Comparison of ENCODE assay signal across 12 mouse cellular contexts in the genomic region with DNA sequence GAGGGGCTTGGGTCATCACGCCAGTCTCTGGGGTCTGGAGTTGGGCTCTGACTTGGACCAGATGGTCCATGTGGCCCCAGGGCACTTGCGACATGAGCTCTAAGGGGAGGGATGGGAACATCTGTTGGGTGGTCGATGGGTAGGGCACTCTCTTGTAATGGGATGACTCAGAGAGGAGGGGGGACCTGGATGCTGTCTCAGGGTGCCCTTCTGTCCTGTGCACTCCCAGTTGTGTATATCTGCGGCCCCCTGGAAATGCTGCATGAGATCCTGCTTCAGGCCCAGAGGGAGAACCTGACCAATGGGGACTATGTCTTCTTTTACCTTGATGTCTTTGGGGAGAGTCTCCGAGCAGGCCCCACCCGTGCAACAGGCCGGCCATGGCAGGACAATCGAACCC. TPM values are rescaled to one million over a fixed set of nuclear protein-coding genes. Genes with fewer than 3 reads are reported as not detected.
DNase-seq lines count a peak whose midpoint lies in the region; ATAC-seq and TF ChIP-seq lines count a peak whose summit lies in the region.
"Had no signal": no experiment of that assay in that cellular context is flagged by ENCODE, and none has a peak within 500 bp of the region (broad histone marks: within the 10 kb centered on the region; RNA-seq: fewer than 3 reads in every experiment).

No protein-coding gene starts in this region.

- H3K27me3 ChIP-seq in liver, embryonic 11.5 days (replicated peaks; ENCODE audit: control insufficient read depth, insufficient read depth, low read length) = peaks cover 26% of the 10 kb centered on the region
- H3K27me3 ChIP-seq in liver, embryonic 12.5 days (replicated peaks) = peaks cover 39% of the 10 kb centered on the region
- peaks cover 36% of the 10 kb centered on the region for H3K27me3 ChIP-seq in forebrain, embryonic 10.5 days (ENCODE audit: poor library complexity, severe bottlenecking)
- peaks cover 4% of the 10 kb centered on the region; the same call in 1 of the 2 replicates for H3K27me3 ChIP-seq in hindbrain, embryonic 11.5 days (ENCODE audit: control insufficient read depth, insufficient read depth, low read length)
- H3K27me3 ChIP-seq in midbrain, postnatal 0 days (ENCODE audit: insufficient read depth, low read length) = no peaks in the 10 kb centered on the region

- H3K9me3 ChIP-seq in liver, embryonic 11.5 days (ENCODE audit: control insufficient read depth, low read length) = no peaks in the 10 kb centered on the region
- H3K9me3 ChIP-seq in liver, embryonic 12.5 days (replicated peaks) = no peaks in the 10 kb centered on the region
- H3K9me3 ChIP-seq in forebrain, embryonic 10.5 days = no peaks in the 10 kb centered on the region
- H3K9me3 ChIP-seq in hindbrain, embryonic 11.5 days (ENCODE audit: control insufficient read depth, low read length) = no peaks in the 10 kb centered on the region
- H3K9me3 ChIP-seq in midbrain, postnatal 0 days (ENCODE audit: low read length) = no peaks in the 10 kb centered on the region
- H3K9me3 ChIP-seq: G1E; heart, embryonic 12.5 days had no signal

- WGBS in liver, embryonic 11.5 days = 79% methylated on average over 8 of the region's 8 CpGs
- WGBS in liver, embryonic 12.5 days (ENCODE audit: insufficient replicate concordance) = 70% methylated on average over 8 of the region's 8 CpGs
- 77% methylated on average over 8 of the region's 8 CpGs for WGBS in forebrain, embryonic 10.5 days
- 78% methylated on average over 8 of the region's 8 CpGs for WGBS in hindbrain, embryonic 11.5 days
- WGBS in midbrain, postnatal 0 days = 79% methylated on average over 8 of the region's 8 CpGs

- no peak overlapping the region for H3K4me3 ChIP-seq in liver, embryonic 11.5 days (ENCODE audit: low read depth, low read length)
- H3K4me3 ChIP-seq in liver, embryonic 12.5 days = no peak overlapping the region
- H3K4me3 ChIP-seq in forebrain, embryonic 10.5 days = no peak overlapping the region; the same call in 1 of the 2 replicates
- H3K4me3 ChIP-seq in hindbrain, embryonic 11.5 days (ENCODE audit: low read depth, low read length) = no peak overlapping the region
- H3K4me3 ChIP-seq in midbrain, postnatal 0 days (ENCODE audit: low read depth, low read length) = no peak overlapping the region

- 0 out of 2 replicates have a peak, but pooled peaks cover 8% of the 10 kb centered on the region for H3K4me1 ChIP-seq in liver, embryonic 11.5 days (replicated peaks; ENCODE audit: control insufficient read depth, insufficient read depth, low read length)
- peaks cover 34% of the 10 kb centered on the region for H3K4me1 ChIP-seq in liver, embryonic 12.5 days
- peaks cover 48% of the 10 kb centered on the region for H3K4me1 ChIP-seq in forebrain, embryonic 10.5 days
- peaks cover 14% of the 10 kb centered on the region for H3K4me1 ChIP-seq in hindbrain, embryonic 11.5 days (replicated peaks; ENCODE audit: control insufficient read depth, insufficient read depth, low read length)
- peaks cover 23% of the 10 kb centered on the region for H3K4me1 ChIP-seq in midbrain, postnatal 0 days (ENCODE audit: insufficient read depth, low read length)

- H3K36me3 ChIP-seq in liver, embryonic 11.5 days (ENCODE audit: control insufficient read depth, insufficient read depth, low read length) = no peaks in the 10 kb centered on the region
- no peaks in the 10 kb centered on the region for H3K36me3 ChIP-seq in liver, embryonic 12.5 days
- H3K36me3 ChIP-seq in forebrain, embryonic 10.5 days (replicated peaks) = no peaks in the 10 kb centered on the region
- H3K36me3 ChIP-seq in hindbrain, embryonic 11.5 days (ENCODE audit: control insufficient read depth, insufficient read depth, low read length) = no peaks in the 10 kb centered on the region
- H3K36me3 ChIP-seq in midbrain, postnatal 0 days (ENCODE audit: insufficient read depth, low read length) = no peaks in the 10 kb centered on the region
- H3K36me3 ChIP-seq: G1E; heart, embryonic 12.5 days had no signal

- TF ChIP-seq CTCF in midbrain, postnatal 0 days (IDR thresholded peaks at IDR 0.05) = no peak

- H3K4me2 ChIP-seq in liver, embryonic 11.5 days = no peak overlapping the region
- H3K4me2 ChIP-seq in liver, embryonic 12.5 days = no peak overlapping the region
- peak overlapping the region; percentile 88 for H3K4me2 ChIP-seq in hindbrain, embryonic 11.5 days (replicated peaks; ENCODE audit: low read depth, low read length)
- peak overlapping the region; percentile 1; the same call in 1 of the 2 replicates for H3K4me2 ChIP-seq in midbrain, postnatal 0 days (ENCODE audit: low read depth, low read length, poor library complexity, severe bottlenecking)

- peak; percentile 28 for DNase-seq in liver, embryonic 11.5 days (ENCODE audit: low spot score)
- peak; percentile 13 for DNase-seq in forebrain, embryonic 10.5 days (ENCODE audit: extremely low spot score, low spot score)
- peak; percentile 43 for DNase-seq in hindbrain, embryonic 11.5 days (ENCODE audit: low spot score)
- no peak for DNase-seq in midbrain, postnatal 0 days (ENCODE audit: low spot score)
- DNase-seq in thymus, postnatal 25 days = no peak
- no peak for DNase-seq in adrenal gland, adult 8-10 months
- DNase-seq in right cerebral cortex, postnatal 25 days = no peak
- DNase-seq: adrenal gland, postnatal 14 days; lung, postnatal 36 days had no signal

- ATAC-seq in liver, embryonic 11.5 days (replicated peaks; ENCODE audit: low FRiP score) = no peak
- no peak for ATAC-seq in liver, embryonic 12.5 days
- ATAC-seq in hindbrain, embryonic 11.5 days (ENCODE audit: low FRiP score) = no peak
- ATAC-seq in midbrain, postnatal 0 days (ENCODE audit: low FRiP score) = no peak

- H3K9ac ChIP-seq in liver, embryonic 11.5 days (ENCODE audit: low read depth, low read length) = no peak overlapping the region
- H3K9ac ChIP-seq in liver, embryonic 12.5 days = no peak overlapping the region
- no peak overlapping the region for H3K9ac ChIP-seq in hindbrain, embryonic 11.5 days (ENCODE audit: low read depth, low read length)
- H3K9ac ChIP-seq in midbrain, postnatal 0 days (replicated peaks; ENCODE audit: low read length, poor library complexity, severe bottlenecking) = no peak overlapping the region

- no peak overlapping the region for H3K27ac ChIP-seq in liver, embryonic 11.5 days (ENCODE audit: low read depth, low read length)
- no peak overlapping the region for H3K27ac ChIP-seq in liver, embryonic 12.5 days
- 0 out of 2 replicates have a peak overlapping the region, but pooled peaks have one; percentile 11 for H3K27ac ChIP-seq in forebrain, embryonic 10.5 days
- no peak overlapping the region for H3K27ac ChIP-seq in hindbrain, embryonic 11.5 days (ENCODE audit: low read depth, low read length)
- H3K27ac ChIP-seq in midbrain, postnatal 0 days (ENCODE audit: low read depth, low read length) = no peak overlapping the region

RNA-seq across cellular contexts. Expression of a gene that starts 1.6 kb away (rescaled TPM):
- polyA plus RNA-seq in liver, embryonic 11.5 days (2014; fragmentation: Nextera tagmentation; extraction: Ambion mirVana) = 3.2 and 4.5 TPM in 2 replicates
- polyA plus RNA-seq in liver, embryonic 12.5 days (2016; fragmentation: Nextera tagmentation; extraction: Ambion mirVana) = 1.5 and 2.1 TPM in 2 replicates
- polyA plus RNA-seq in forebrain, embryonic 10.5 days (2016; fragmentation: Nextera tagmentation; extraction: Ambion mirVana) = 5.4 and 6.2 TPM in 2 replicates
- polyA plus RNA-seq in hindbrain, embryonic 11.5 days (2014; fragmentation: Nextera tagmentation; extraction: Ambion mirVana) = 19.9 and 25.5 TPM in 2 replicates
- 28.2 and 30.5 TPM in 2 replicates for total RNA-seq in midbrain, postnatal 0 days (2014; rRNA removed)
- 8.1 and 8.6 TPM in 2 replicates for polyA plus RNA-seq in midbrain, postnatal 0 days (2015; fragmentation: Nextera tagmentation; extraction: Ambion mirVana)
- total RNA-seq in adrenal gland, adult 8-10 months (2022) = 10 to 100 TPM; 29.6 to 78.6 (median 54.0) TPM

RNA-seq across cellular contexts. Expression of a gene that starts 20.1 kb away (rescaled TPM):
- polyA plus RNA-seq in liver, embryonic 11.5 days (2014; fragmentation: Nextera tagmentation; extraction: Ambion mirVana) = 0.30 and 1.5 TPM in 2 replicates
- 0.20 and 0.36 TPM in 2 replicates for polyA plus RNA-seq in liver, embryonic 12.5 days (2016; fragmentation: Nextera tagmentation; extraction: Ambion mirVana)
- polyA plus RNA-seq in forebrain, embryonic 10.5 days (2016; fragmentation: Nextera tagmentation; extraction: Ambion mirVana) = 1.9 and 2.9 TPM in 2 replicates
- polyA plus RNA-seq in hindbrain, embryonic 11.5 days (2014; fragmentation: Nextera tagmentation; extraction: Ambion mirVana) = 5.7 and 6.5 TPM in 2 replicates
- total RNA-seq in midbrain, postnatal 0 days (2014; rRNA removed) = 9.3 and 10.2 TPM in 2 replicates
- polyA plus RNA-seq in midbrain, postnatal 0 days (2015; fragmentation: Nextera tagmentation; extraction: Ambion mirVana) = 7.3 and 8.5 TPM in 2 replicates
- 1 to 10 TPM in 3 of 4 experiments, under 1 TPM in 1; 0.58 to 2.3 (median 1.4) TPM for total RNA-seq in adrenal gland, adult 8-10 months (2022)
- polyA plus RNA-seq: G1E had no signal

RNA-seq across cellular contexts. Expression of a gene that starts 23.0 kb away (rescaled TPM):
- 87.8 and 88.0 TPM in 2 replicates for polyA plus RNA-seq in liver, embryonic 11.5 days (2014; fragmentation: Nextera tagmentation; extraction: Ambion mirVana)
- polyA plus RNA-seq in liver, embryonic 12.5 days (2016; fragmentation: Nextera tagmentation; extraction: Ambion mirVana) = 59.8 and 66.1 TPM in 2 replicates
- 66.0 and 69.7 TPM in 2 replicates for polyA plus RNA-seq in forebrain, embryonic 10.5 days (2016; fragmentation: Nextera tagmentation; extraction: Ambion mirVana)
- 69.9 and 70.2 TPM in 2 replicates for polyA plus RNA-seq in hindbrain, embryonic 11.5 days (2014; fragmentation: Nextera tagmentation; extraction: Ambion mirVana)
- total RNA-seq in midbrain, postnatal 0 days (2014; rRNA removed) = 51.6 and 60.7 TPM in 2 replicates
- 80.1 and 83.1 TPM in 2 replicates for polyA plus RNA-seq in midbrain, postnatal 0 days (2015; fragmentation: Nextera tagmentation; extraction: Ambion mirVana)
- 100 to 1,000 TPM in 1 of 4 experiments, 10 to 100 TPM in 3; 80.8 to 112 (median 97.8) TPM for total RNA-seq in adrenal gland, adult 8-10 months (2022)

RNA-seq across cellular contexts. Expression of a gene that starts 35.5 kb away (rescaled TPM):
- polyA plus RNA-seq in liver, embryonic 11.5 days (2014; fragmentation: Nextera tagmentation; extraction: Ambion mirVana) = 0.84 and 1.1 TPM in 2 replicates
- 0.44 and 0.53 TPM in 2 replicates for polyA plus RNA-seq in liver, embryonic 12.5 days (2016; fragmentation: Nextera tagmentation; extraction: Ambion mirVana)
- 4.2 and 4.3 TPM in 2 replicates for polyA plus RNA-seq in forebrain, embryonic 10.5 days (2016; fragmentation: Nextera tagmentation; extraction: Ambion mirVana)
- polyA plus RNA-seq in hindbrain, embryonic 11.5 days (2014; fragmentation: Nextera tagmentation; extraction: Ambion mirVana) = 5.7 and 7.2 TPM in 2 replicates
- total RNA-seq in midbrain, postnatal 0 days (2014; rRNA removed) = 28.7 and 30.0 TPM in 2 replicates
- polyA plus RNA-seq in midbrain, postnatal 0 days (2015; fragmentation: Nextera tagmentation; extraction: Ambion mirVana) = 9.3 and 13.7 TPM in 2 replicates
- total RNA-seq in adrenal gland, adult 8-10 months (2022) = 10 to 100 TPM in 2 of 4 experiments, 1 to 10 TPM in 2; 6.0 to 10.9 (median 8.3) TPM

RNA-seq across cellular contexts. Expression of a gene that starts 35.6 kb away (rescaled TPM):
- 2.2 and 2.3 TPM in 2 replicates for polyA plus RNA-seq in liver, embryonic 11.5 days (2014; fragmentation: Nextera tagmentation; extraction: Ambion mirVana)
- 1.5 and 1.8 TPM in 2 replicates for polyA plus RNA-seq in liver, embryonic 12.5 days (2016; fragmentation: Nextera tagmentation; extraction: Ambion mirVana)
- 1.6 and 1.7 TPM in 2 replicates for polyA plus RNA-seq in forebrain, embryonic 10.5 days (2016; fragmentation: Nextera tagmentation; extraction: Ambion mirVana)
- 2.2 and 2.4 TPM in 2 replicates for polyA plus RNA-seq in hindbrain, embryonic 11.5 days (2014; fragmentation: Nextera tagmentation; extraction: Ambion mirVana)
- 0.09 TPM in 1 of 2 replicates, not detected in the other for total RNA-seq in midbrain, postnatal 0 days (2014; rRNA removed)
- 1.4 and 1.5 TPM in 2 replicates for polyA plus RNA-seq in midbrain, postnatal 0 days (2015; fragmentation: Nextera tagmentation; extraction: Ambion mirVana)
- total RNA-seq in adrenal gland, adult 8-10 months (2022) = under 1 TPM; 0.14 to 0.67 (median 0.41) TPM
- total RNA-seq: adrenal gland, postnatal 14 days had no signal

Comparison
In these comparisons a context has a peak if more than half of its experiments do, and no peak if none do; other contexts are left out.
1. DNase-seq: peak in liver, embryonic 11.5 days (single experiment), forebrain, embryonic 10.5 days (single experiment) and hindbrain, embryonic 11.5 days (single experiment); none in midbrain, postnatal 0 days (single experiment), thymus, postnatal 25 days (single experiment), adrenal gland, adult 8-10 months (single experiment) and right cerebral cortex, postnatal 25 days (single experiment).
2. H3K4me2 ChIP-seq: peak in hindbrain, embryonic 11.5 days (single experiment) and midbrain, postnatal 0 days (single experiment); none in liver, embryonic 11.5 days (single experiment) and liver, embryonic 12.5 days (single experiment).